Mouse (Mus musculus) small intestine, adult 2 months (tissue): ENCODE data around the gene Fbxo9. TPM values are rescaled to one million over a fixed set of nuclear protein-coding genes. Genes with fewer than 3 reads are reported as not detected.

Source experiments
- H3K27ac ChIP-seq: fragments of 200-500 bp; 2 replicates; pipeline ENCODE4 v1.5.1; 2012; ENCODE audit warnings: low read depth, low read length, control low read depth, inconsistent platforms; ENCODE audit not compliant: insufficient read depth
- H3K27me3 ChIP-seq: fragments of 200-500 bp; 2 replicates; pipeline ENCODE4 v1.6.1; 2012; ENCODE audit warnings: mild to moderate bottlenecking, moderate library complexity, low read length, inconsistent platforms; ENCODE audit not compliant: control insufficient read depth, insufficient read depth
- H3K36me3 ChIP-seq: fragments of 200-500 bp; 2 replicates; pipeline ENCODE4 v1.6.1; 2012; ENCODE audit warnings: mild to moderate bottlenecking, low read length, control low read depth, inconsistent platforms; ENCODE audit not compliant: control insufficient read depth, insufficient read depth
- H3K4me1 ChIP-seq: fragments of 200-500 bp; 2 replicates; pipeline ENCODE4 v1.6.1; 2012; ENCODE audit warnings: low read length, inconsistent platforms, mixed read lengths; ENCODE audit not compliant: control insufficient read depth, insufficient read depth, insufficient read length
- H3K4me3 ChIP-seq: fragments of 200-500 bp; 2 replicates; pipeline ENCODE4 v1.5.1; 2012; ENCODE audit warnings: low read depth, mild to moderate bottlenecking, control low read depth, inconsistent platforms, low read length, moderate library complexity
- CTCF ChIP-seq: fragments of 200-500 bp; IDR thresholded peaks from 2 replicates; pipeline ENCODE4 v1.5.1; 2012; ENCODE audit warnings: low read depth, mild to moderate bottlenecking, control low read depth, inconsistent platforms, low read length, moderate library complexity, mixed read lengths; ENCODE audit not compliant: insufficient replicate concordance, insufficient read length; ENCODE audit errors: extremely low read depth
- POLR2A ChIP-seq: fragments of 200-500 bp; IDR thresholded peaks from 2 replicates; pipeline ENCODE4 v1.6.1; 2012; ENCODE audit warnings: low read depth, mild to moderate bottlenecking, control low read depth, inconsistent platforms, low read length, moderate library complexity
- WGBS: fragments of 180-500 bp; shearing (Covaris S2); methylation state at CpG from one replicate; pipeline ENCODE4 v1.1.7; 2018; 5-methylcytosine and 5-hydroxymethylcytosine counted together
- polyA plus RNA-seq: library from polyadenylated mRNA; depleted of rRNA; stranded (reverse); fragments of >200 nt; gene quantifications from 2 replicates; pipeline ENCODE4 v1.2.3, GENCODE M21; 2012

The Fbxo9 gene
- polyA plus RNA-seq, 1 experiment: 74.3 TPM

DNA sequence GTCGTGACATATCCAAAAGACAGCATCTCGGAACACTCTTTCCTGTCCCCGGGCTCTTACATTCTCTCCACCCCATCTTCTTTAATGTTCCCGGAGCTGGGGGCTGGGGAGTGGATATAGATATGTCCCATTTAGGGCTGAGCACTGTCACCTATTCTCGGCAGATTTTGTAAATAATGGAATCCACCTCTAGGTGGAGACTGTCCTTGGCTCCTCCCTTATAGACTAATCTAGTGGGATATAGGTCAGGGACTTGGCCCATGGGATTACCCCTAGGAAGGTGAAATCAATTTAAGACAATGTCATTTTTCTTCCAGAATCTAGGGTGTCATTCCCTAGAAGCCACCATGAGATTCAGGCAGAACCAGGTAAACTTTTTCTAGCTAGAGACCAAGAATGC, 791 bp upstream of the Fbxo9 start:
- Histone ChIP-seq H3K27me3 (no peaks in the 10 kb centered on the region), H3K4me1 (peaks cover 14% of the 10 kb centered on the region; the same call in 1 of the 2 replicates), H3K4me3 (no peak overlapping the region), H3K27ac (no peak overlapping the region), H3K36me3 (no peaks in the 10 kb centered on the region)
- TF ChIP-seq CTCF (peak; percentile 11; the same call in 1 of the 2 replicates), POLR2A (no peak)
- 32% methylated on average over 5 of the region's 5 CpGs for WGBS

DNA sequence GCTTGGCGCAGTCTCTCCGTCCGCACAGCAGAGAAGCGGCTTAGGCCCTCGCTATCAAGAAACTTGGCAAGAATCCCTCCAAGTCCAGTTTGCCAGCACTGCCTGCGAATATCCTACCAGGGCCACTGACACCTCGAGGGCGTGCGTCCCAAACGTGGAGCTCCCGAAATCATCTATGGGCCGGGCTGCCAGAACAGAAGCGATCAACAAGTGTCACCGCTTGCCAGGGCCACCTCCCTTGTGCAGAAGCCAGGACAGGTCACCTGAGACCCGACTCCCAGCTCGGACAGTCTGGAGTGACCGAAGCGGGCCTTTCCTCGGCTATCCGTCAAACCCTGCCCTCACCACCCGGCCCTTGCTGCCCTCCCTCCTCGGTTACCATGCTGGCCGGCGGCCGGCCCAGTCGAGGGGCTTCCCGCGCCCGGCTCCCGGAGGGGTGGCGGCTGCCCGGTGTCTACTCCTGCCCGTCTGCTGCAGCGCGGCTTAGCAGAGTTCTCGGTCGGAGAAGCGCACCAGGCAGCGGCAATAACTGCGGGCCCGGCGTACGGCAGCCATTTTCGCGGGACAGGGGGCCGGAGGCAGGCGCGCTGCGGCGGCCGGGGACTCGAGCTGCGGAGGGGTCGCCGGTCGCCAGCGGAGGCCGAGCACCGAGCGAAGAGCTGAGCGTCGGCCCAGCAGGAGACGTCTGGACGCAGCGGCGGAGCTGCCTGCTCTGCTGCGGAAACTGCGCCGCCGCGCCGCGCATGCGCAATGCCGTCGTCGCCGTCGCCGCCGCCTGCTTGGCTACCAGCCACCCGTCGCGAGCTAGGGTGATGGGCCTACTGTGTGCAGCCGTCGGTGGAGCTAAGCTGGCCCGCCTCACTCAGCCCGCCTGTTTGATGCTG, 711 bp downstream of the Fbxo9 start:
- no peaks in the 10 kb centered on the region for H3K27me3 ChIP-seq
- under 1% methylated on average over 86 of the region's 88 CpGs for WGBS
- TF ChIP-seq CTCF: no peak
- TF ChIP-seq POLR2A: peak; percentile 96
- H3K4me3 ChIP-seq: peak overlapping the region; percentile 90
- H3K27ac ChIP-seq: peak overlapping the region; percentile 99
- H3K36me3 ChIP-seq: peaks cover 3% of the 10 kb centered on the region
- peaks cover 10% of the 10 kb centered on the region; the same call in 1 of the 2 replicates for H3K4me1 ChIP-seq

DNA sequence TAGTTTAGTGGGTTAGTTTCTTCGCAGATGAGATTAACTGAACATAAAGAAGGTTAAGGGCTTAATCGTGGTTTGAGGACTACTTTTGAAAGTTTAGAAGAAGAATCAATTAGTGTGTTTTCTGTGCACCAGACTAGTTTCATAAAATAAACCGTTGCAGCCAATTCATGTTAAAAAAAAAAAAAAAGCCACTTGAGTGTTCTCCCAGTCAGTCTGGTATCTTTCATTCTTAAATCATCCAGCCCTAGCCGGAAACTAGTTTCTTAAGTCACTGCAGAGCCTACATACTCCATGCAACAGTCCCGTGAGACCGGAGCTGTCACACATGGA, 1.3 kb downstream of the Fbxo9 start:
- Histone ChIP-seq H3K27me3 (no peaks in the 10 kb centered on the region), H3K4me3 (peak overlapping the region; percentile 90), H3K4me1 (peaks cover 10% of the 10 kb centered on the region; the same call in 1 of the 2 replicates), H3K36me3 (peaks cover 5% of the 10 kb centered on the region), H3K27ac (peak overlapping the region; percentile 99)
- TF ChIP-seq POLR2A: no peak
- TF ChIP-seq CTCF: no peak
- 10% methylated on average over 6 of the region's 6 CpGs for whole genome bisulfite sequencing

DNA sequence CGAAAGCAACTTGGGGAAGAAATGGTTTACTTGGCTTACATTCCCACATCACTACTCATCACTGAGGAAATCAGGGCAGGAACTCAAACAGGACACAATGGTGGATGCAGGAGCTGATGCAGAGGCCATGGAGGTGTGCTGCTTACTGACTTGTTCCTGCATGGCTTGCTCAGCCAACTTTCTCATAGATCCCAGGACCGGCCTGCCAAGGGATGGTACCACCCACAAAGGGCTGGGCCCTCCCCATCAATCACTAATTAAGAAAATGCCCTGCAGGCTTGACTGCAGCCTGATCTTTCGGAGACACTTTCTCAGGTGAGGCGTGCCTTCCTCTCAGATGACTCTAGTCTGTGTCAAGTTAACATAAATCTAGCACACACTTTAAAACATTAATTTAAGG, 2.0 kb downstream of the Fbxo9 start:
- no peak for TF ChIP-seq POLR2A
- no peak for TF ChIP-seq CTCF
- no peak overlapping the region for H3K27ac ChIP-seq
- H3K4me1 ChIP-seq: peaks cover 10% of the 10 kb centered on the region; the same call in 1 of the 2 replicates
- 60% methylated on average over 4 of the region's 4 CpGs for WGBS
- H3K4me3 ChIP-seq: no peak overlapping the region
- peaks cover 9% of the 10 kb centered on the region for H3K36me3 ChIP-seq
- no peaks in the 10 kb centered on the region for H3K27me3 ChIP-seq

DNA sequence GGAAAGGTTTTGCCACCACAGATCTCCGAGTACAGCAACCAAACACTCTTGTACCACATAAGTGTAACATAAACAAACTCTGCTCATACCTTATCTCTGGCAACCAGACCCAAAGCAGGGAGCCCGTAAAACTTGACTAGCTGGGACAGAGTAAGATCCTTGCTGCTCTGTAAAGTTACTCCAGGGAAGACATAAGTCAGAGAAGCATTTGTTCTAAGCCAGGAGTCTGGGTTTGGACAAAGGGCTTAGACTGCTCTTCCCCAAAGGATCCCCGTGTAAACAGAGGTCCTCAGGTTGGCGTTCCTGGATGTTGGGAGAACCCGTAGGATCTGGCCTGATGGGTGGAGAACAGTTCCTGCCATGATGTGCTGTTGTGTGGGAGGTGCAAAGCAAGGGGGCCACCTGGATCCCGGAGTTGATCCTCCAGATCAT, 3.3 kb downstream of the Fbxo9 start:
- Histone ChIP-seq H3K36me3 (peaks cover 17% of the 10 kb centered on the region), H3K27ac (no peak overlapping the region), H3K27me3 (no peaks in the 10 kb centered on the region), H3K4me3 (no peak overlapping the region), H3K4me1 (peaks cover 10% of the 10 kb centered on the region; the same call in 1 of the 2 replicates)
- TF ChIP-seq POLR2A: no peak
- TF ChIP-seq CTCF: no peak
- 42% methylated on average over 6 of the region's 6 CpGs for WGBS

DNA sequence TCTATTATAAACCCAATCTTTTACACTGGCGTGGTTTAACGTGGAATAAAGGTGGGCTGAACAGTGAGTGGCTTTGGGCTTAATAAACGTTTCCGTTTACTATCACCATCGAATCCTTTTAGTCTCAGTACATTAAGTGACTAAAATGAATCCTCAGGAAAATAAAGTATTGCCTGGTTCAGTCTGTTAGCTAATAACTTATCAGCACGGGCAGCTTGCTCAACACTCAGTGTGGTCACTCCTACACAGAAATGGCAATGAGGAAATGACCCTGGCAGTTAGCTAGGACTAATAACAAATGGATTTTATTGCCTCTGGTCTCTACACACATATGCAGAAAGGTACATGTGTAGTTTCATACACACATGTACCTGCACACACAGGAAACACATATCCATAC, 3.9 kb downstream of the Fbxo9 start:
- Histone ChIP-seq H3K36me3 (peaks cover 21% of the 10 kb centered on the region), H3K4me3 (no peak overlapping the region), H3K27ac (peak overlapping the region; percentile 66), H3K4me1 (peaks cover 10% of the 10 kb centered on the region; the same call in 1 of the 2 replicates), H3K27me3 (no peaks in the 10 kb centered on the region)
- 38% methylated on average over 6 of the region's 6 CpGs for WGBS
- TF ChIP-seq POLR2A: no peak
- TF ChIP-seq CTCF: no peak

DNA sequence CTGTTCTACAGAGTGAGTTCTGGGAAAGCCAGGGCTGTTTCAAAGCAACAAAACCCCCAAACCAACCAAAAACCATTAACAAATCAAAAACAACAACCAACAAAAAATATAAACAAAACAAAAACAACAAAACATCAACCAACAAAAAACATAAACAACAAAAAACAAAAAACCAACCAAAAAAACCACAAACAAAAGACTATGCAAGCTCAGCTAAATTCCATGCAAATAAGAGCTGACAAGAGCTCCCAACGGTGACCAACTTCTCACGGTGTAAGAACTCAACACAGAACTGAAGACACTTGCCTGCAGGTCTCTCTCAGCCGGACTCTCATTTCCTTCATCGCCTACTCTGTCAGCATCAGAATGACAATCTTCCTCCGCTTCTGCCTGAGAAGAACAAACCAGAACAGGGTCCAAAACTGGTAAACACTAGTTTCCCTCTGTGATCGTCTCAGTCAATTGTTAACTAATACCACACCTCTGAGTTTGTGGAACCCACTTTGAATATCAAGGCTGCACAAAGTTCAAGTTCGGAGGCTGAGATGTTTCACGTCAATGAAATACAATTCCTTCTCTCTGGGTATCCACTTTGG, 4.8 kb downstream of the Fbxo9 start:
- peaks cover 10% of the 10 kb centered on the region; the same call in 1 of the 2 replicates for H3K4me1 ChIP-seq
- H3K4me3 ChIP-seq: no peak overlapping the region; the same call in 1 of the 2 replicates
- no peak for TF ChIP-seq CTCF
- no peak for TF ChIP-seq POLR2A
- H3K36me3 ChIP-seq: peaks cover 27% of the 10 kb centered on the region
- no peaks in the 10 kb centered on the region for H3K27me3 ChIP-seq
- H3K27ac ChIP-seq: peak overlapping the region; percentile 66
- WGBS: 41% methylated on average over 8 of the region's 8 CpGs
